Mouse (Mus musculus): Measurements from ENCODE around the gene Mecom.

The Mecom gene

DNA sequence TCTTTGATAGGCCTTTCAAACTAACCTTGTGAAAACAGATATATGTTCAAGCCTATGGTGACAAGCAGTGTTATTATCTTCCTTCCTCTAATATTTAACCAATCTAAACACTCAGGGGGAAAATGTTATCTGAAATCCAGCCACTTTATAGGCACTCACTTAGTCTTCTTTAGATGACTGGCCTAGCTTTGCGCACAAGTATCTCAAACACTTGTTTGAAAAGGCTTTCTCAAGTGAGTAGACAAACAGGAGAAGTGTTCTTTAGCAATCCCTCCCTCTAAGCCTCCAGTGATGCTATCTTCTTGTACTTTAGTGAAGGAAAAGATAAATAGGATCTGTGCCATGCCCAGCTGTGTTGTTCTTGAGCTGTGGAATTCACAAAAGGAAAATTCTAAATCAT lies 412.7 kb downstream of the Mecom start:
- DNase-seq = no peak

GRCm38 (mm10) chr3:30132981-30133380 lies 414.8 kb downstream of the Mecom start:
- DNase-seq = no peak

DNA sequence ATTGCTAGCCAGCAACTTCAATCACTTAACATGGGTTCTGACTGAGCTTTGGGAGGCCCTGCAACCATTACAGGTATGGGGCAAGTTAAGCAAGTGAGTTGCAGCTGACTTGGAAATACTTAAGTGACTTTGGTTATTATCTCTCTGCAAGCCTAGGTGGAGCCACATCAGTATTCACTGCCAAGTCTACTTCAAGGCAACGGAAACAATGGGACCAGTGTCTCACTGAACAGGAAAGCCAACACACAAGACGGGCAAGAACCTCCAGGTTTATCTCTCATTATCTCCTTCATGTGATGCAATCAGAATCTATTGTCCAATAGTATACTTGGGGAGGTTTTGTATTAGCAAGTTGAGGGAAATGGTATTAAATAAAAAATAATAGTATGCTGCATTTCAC lies 415.4 kb downstream of the Mecom start:
- no peak for DNase-seq

- DNase-seq = no peak
Observed at GRCm38 (mm10) chr3:30130495-30130894, 417.3 kb downstream of the Mecom start.

DNA sequence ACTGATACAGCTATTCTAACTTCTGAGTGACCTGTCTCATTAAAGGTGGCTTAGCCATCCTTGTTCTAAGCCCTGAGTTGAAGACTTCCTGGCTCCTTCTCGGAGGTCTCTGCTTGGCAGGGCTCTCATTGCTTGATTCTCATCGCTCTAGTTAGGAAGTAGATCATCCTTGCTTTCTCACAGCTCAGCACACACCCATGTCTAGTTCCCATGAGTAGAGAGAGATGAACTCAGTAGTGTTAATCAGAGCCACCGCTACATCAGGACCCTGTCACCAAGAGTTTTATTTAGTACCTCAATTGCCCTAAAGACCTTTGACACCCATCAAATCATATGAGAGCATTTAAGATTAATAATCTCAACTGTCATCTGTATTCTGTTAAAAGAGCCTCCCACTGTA lies 425.2 kb downstream of the Mecom start:
- no peak for DNase-seq

- no peak for DNase-seq
Observed at GRCm38 (mm10) chr3:30120790-30121512, 426.9 kb downstream of the Mecom start.

DNA sequence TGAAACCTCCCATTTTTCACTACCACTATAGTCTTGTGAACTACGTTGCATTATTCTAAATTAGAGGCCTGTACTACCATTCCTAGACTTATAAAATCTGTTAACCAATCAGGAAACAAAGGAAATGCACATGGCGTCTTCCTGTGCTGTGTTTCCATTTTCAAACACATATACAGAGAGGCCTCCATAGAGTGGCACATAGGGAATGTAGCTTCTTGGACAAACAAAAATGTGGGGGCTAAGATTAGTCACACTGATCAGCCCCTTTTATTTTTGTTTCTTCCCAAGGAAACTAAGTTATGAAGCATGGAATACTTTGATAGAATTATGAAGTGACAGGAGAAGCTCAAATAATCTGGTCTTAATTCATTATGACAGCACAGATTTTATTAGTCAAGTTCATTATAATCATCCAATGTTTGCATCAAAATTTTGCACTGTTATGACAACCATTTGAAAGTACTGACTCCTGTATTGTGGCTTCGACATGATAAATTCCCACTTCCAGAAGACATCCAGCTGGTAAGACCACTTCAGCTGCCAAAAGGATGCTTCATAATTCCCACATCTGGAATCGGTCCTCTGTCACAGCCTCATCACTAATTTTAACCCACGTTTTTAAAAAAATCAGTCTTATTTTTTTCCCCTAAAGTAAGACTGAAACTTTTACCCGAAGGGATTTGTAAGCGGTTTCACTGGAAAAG lies 429.1 kb downstream of the Mecom start:
- no peak for DNase-seq

- no peak for DNase-seq
Observed at GRCm38 (mm10) chr3:30113249-30113770, 434.5 kb downstream of the Mecom start.

DNA sequence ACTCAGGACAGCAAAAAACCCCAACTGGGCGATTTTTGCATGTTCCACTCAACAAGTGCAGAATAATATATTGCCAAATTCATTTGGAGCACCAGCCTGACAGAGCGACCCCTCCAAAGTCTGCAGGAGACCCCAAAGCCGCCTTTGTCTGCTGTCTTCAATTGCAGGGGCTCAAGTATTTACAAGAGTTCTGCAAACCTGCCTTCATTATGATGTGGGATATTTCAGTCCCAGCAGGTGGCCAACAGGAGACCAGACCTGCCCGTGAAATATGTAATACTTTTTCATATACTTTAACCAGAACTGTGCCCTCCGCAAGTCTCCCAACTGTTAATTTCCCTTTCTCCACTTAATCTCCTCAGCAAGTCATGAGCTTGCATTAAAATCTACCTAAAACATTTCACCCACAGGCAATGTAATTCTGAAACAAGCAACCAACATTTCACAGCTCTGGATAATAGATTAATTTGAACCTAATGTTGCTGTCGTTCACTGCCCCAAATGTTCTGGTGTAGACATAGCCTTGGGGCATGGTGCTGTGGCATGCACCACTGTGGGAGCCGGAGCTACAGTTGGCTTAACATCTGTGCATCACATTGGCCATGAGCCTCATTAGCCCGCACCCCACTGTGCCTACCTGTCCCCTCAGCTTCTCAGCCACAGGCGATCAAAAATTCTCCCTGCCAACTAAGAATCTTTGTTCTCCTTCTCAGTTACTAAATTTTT lies 439.7 kb downstream of the Mecom start:
- no peak for DNase-seq

DNA sequence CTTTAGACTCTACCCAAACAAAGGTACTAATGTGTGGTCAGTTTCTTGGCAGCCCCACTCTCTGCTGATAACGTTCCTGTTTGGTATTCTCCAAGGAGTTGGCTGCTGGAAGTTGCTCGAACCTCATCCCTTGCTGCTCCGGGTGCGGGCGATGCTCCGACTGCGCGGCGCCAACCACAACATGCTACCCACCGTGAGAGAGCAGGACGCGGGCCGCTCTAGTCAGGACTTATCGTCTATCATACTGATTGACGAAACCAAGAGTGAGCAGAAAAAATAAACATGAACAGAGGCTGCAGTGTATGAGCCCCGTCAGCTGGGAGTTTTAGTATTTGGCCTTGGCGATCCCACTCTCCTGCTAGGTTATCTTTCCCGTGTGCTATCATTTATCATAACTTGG lies 441.3 kb downstream of the Mecom start:
- DNase-seq = no peak

- no peak for DNase-seq
Observed at GRCm38 (mm10) chr3:30105859-30106258, 441.9 kb downstream of the Mecom start.

DNA sequence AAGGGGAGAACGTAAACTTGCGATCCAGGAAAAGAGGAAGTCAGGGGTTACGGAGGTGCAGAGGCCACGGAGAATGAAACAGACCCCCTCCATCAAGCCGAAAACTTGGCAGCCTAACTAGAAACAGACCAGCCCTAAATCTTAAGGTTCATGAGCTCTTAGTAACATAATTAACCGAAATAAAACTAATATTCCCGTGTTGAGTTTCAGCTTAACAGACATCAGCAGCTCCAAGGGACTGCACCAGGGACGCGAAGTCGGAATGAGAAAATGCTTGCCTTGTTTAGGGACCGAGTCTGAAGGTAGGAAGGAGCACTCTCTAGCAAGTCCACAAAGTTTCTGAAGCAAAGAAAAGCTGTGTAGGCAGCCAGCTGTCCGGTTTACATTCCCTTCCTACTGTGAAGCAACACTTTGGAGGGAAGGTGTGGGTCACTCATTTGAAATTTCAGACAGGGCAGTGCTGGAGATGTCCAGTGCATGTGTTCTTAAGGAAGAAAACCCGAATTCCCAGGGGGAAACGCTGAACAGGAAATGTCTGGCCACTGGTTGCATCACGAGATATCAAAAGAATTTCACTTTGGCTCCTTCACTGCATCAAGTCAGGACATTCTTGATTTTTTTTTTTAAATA lies 442.5 kb downstream of the Mecom start:
- no peak for DNase-seq

DNA sequence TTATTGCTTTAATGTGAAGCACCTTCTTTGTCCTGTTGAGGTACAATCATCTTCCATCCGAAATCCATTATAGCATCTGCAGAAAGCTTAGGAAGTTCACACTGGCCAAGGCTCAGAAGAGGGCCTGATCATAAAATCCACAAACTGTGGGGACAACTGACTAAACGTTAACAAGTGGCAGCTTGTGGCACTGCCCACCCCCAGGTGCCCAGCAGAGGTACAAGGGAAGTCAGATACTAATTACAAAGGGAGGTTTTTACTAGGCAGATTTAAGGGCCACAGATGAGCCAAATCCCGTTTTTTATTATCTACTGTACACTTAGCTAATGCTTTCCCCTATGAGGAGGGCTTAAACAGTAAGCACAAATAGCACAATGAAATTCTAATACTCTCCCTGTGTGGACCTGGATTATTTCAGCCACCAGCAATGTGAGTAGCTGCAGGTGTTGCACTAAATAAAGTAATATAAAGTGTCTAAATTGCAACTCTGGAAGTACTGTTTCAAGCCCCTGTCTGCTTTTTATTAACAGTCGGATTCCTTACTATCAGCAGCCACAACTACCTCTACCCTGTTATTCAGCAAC lies 443.2 kb downstream of the Mecom start:
- DNase-seq = no peak

- DNase-seq = no peak
Observed at GRCm38 (mm10) chr3:30101146-30101545, 446.7 kb downstream of the Mecom start.

DNA sequence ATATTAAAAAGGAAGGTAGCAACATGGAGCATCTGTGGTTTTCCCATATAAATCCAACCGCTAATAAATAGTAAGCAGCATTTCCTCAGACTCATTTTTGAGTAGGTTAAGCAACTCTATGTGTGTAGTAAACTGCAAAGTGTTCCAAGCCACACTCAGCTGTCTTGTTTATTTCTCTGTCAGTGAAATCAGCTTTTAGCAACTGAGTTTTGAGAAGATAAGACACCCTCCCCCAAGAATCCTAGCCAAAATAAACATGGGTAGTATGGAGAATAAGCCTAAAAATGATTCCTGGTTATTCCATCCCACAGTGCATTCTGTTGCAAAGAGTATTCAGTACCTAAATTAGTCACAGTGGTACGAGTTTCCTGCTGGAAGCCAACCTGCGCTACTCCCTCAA lies 450.1 kb downstream of the Mecom start:
- DNase-seq = no peak

DNA sequence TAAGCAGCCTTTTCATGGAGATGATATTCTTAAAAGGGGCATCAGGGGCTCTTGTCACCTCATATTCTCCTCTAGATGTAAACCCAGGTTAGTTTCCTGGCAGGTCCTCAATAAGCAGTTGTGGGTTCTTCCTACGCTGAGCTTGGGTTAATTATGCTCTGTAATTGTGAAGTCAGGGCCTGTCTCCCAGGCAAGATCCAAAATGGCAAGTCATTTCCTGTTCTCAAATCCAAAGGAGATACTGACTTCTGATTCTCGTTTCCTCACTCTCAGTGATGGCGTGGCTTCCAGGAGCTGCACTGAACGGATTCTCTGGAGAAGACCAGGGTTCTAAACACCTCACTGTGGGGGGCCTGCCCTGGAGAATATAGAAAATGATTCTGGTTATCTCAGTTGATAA lies 450.7 kb downstream of the Mecom start:
- DNase-seq = no peak

- DNase-seq = no peak
Observed at GRCm38 (mm10) chr3:30093005-30093404, 454.8 kb downstream of the Mecom start.

DNA sequence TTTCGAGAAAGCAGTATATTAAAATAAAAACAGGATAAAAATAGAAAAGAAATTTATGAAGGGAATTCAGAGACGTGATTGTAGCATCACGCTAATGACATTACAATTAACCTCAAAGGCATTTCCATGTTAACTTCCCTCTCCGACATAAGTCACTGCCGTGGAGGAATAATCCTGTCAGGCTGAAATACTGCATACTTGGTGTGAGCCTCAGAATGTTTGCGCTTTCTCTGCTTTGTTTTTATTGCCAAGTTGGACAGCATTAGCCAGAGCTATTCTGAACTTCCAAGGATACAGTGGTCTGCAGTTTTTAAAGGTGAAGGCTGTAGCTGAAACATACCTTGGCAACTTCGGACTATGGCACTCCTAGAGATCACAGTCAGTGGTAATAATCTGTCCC lies 455.3 kb downstream of the Mecom start:
- no peak for DNase-seq

DNA sequence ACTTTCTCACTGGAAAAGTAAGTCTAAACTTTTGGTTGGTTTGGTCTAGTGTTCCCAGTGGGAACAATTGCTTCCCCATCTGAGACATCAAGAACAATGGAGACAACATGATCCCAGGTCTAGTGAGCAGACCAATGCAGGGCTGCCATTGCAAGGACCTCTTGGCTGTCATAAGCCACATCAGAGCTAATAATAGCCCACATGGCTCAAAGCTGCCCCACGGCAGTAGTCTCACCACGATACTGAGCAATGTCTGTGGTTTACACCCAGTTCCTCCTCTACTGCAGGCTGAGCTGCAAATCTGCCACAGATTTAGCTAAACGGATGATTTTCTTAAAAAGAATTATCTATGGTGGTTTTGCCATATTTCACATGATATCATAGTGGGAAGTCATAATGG lies 455.9 kb downstream of the Mecom start:
- DNase-seq = no peak

- no peak for DNase-seq
Observed at GRCm38 (mm10) chr3:30091401-30091800, 456.4 kb downstream of the Mecom start.

- no peak for DNase-seq
Observed at GRCm38 (mm10) chr3:30086139-30086538, 461.7 kb downstream of the Mecom start.

GRCm38 (mm10) chr3:30083842-30084241 lies 464.0 kb downstream of the Mecom start:
- no peak for DNase-seq

DNA sequence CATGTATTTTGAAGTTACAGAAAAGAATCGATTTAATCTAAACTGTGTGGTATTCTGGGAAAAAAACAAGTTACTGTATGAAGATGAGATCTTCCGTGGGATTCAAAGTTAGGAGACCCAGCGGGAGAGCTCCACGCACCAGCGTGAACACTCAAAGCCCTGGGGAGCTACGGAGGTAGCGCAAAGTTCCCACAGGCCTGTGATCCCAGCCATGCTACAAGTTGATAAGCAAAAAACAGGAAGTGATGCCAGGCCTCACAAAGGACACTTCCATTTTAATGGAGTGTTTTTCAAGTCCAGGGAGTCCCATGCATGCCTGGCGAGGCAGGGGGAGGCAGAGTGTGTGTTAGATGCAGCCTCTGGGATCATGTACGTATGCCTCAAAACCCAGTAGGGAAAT lies 464.5 kb downstream of the Mecom start:
- no peak for DNase-seq
